Mouse (Mus musculus) brain, embryonic 14.5 days (tissue): ENCODE data around the gene Tpp1. TPM values are rescaled to one million over a fixed set of nuclear protein-coding genes. Genes with fewer than 3 reads are reported as not detected.

Source experiments
- DNase-seq: peaks from one replicate; pipeline ENCODE4 v3.0.0-alpha.2; 2011; ENCODE audit warnings: low read depth
- CTCF ChIP-seq: fragments of 200-500 bp; IDR thresholded peaks from 2 replicates; pipeline ENCODE4 v1.5.1; 2012; ENCODE audit warnings: inconsistent platforms, mild to moderate bottlenecking, moderate library complexity, borderline replicate concordance; ENCODE audit not compliant: insufficient read depth, insufficient read length; ENCODE audit errors: extremely low read depth
- POLR2A ChIP-seq: fragments of 200-500 bp; IDR thresholded peaks from 2 replicates; pipeline ENCODE4 v1.6.1; 2012; ENCODE audit warnings: mild to moderate bottlenecking, inconsistent platforms, borderline replicate concordance; ENCODE audit not compliant: poor library complexity, insufficient read depth, insufficient read length, severe bottlenecking; ENCODE audit errors: extremely low read depth
- polyA plus RNA-seq: library from polyadenylated mRNA; depleted of rRNA; stranded (reverse); fragments of >200 nt; gene quantifications from 2 replicates; pipeline ENCODE4 v1.2.3, GENCODE M21; 2012; rRNA removed

The Tpp1 gene
- polyA plus RNA-seq = 42.8 and 48.1 TPM in 2 replicates

GRCm38 (mm10) chr7:105751491-105752433 is at the start of gene Tpp1:
Tpp1 (minus strand) TSS chr7:105752235.
- TF ChIP-seq POLR2A = no peak
- TF ChIP-seq CTCF = no peak
- DNase-seq = peak; percentile 97

- DNase-seq = no peak
- TF ChIP-seq POLR2A (no peak), CTCF (no peak)
These were observed 44.9 kb upstream of the Tpp1 start for GRCm38 (mm10) chr7:105796972-105797371.

- TF ChIP-seq POLR2A = no peak
- TF ChIP-seq CTCF = peak; percentile 27; the same call in 1 of the 2 replicates
- DNase-seq = no peak
These were observed 43.8 kb upstream of the Tpp1 start for GRCm38 (mm10) chr7:105795759-105796366.

- DNase-seq = no peak
These were observed 41.7 kb upstream of the Tpp1 start for GRCm38 (mm10) chr7:105793701-105794100.

GRCm38 (mm10) chr7:105791147-105791546 is 39.1 kb upstream of the Tpp1 start:
- no peak for DNase-seq
- TF ChIP-seq CTCF (no peak), POLR2A (no peak)

More at GRCm38 (mm10) chr7:105793701-105794100, 41.7 kb upstream of the Tpp1 start:
- TF ChIP-seq POLR2A (no peak), CTCF (no peak)

GRCm38 (mm10) chr7:105787285-105788140 is 35.5 kb upstream of the Tpp1 start, which contains the start of gene Dchs1:
Dchs1 (minus strand) TSS chr7:105787654.
- peak; percentile 81 for DNase-seq
- no peak for TF ChIP-seq CTCF
- peak; percentile 61 for TF ChIP-seq POLR2A

- DNase-seq = peak; percentile 68
- no peak for TF ChIP-seq CTCF
- TF ChIP-seq POLR2A = no peak
These were observed 34.7 kb upstream of the Tpp1 start for GRCm38 (mm10) chr7:105786506-105787284.

- no peak for DNase-seq
- TF ChIP-seq POLR2A (no peak), CTCF (no peak)
These were observed 32.5 kb upstream of the Tpp1 start for GRCm38 (mm10) chr7:105784556-105784955.

- no peak for DNase-seq
- TF ChIP-seq CTCF (no peak), POLR2A (no peak)
These were observed 31.8 kb upstream of the Tpp1 start for GRCm38 (mm10) chr7:105783861-105784260.

GRCm38 (mm10) chr7:105778553-105779265 is 26.7 kb upstream of the Tpp1 start:
- no peak for TF ChIP-seq POLR2A
- no peak for TF ChIP-seq CTCF
- DNase-seq = peak; percentile 64
